33 mouse cellular contexts compared by ENCODE assay signal in the genomic region with DNA sequence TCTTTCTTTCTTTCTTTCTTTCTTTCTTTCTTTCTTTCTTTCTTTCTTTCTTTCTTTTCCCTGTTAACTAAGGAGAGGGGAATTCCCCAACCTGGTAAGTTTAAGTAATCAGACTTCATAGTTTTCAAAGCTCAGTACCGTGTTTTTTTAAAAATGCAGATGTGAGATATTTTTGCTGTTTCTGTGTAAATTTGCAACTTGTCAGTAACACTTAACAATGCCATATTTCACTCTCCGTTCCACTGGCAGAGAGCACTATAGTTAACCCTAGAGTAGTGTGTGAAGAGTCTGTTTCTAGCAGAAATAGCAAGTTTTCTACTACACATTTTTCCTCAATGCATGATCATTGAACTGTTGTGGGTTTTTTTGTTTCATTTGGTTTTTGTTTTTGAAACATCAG. TPM values are rescaled to one million over a fixed set of nuclear protein-coding genes. Genes with fewer than 3 reads are reported as not detected.
"Had no signal": no experiment of that assay in that cellular context is flagged by ENCODE, and none has a peak within 500 bp of the region (broad histone marks: within the 10 kb centered on the region; RNA-seq: fewer than 3 reads in every experiment).

No protein-coding gene starts in this region.

- H3K36me3 ChIP-seq: embryonic facial prominence, embryonic 10.5 days; embryonic facial prominence, embryonic 12.5 days; embryonic facial prominence, embryonic 13.5 days; embryonic facial prominence, embryonic 15.5 days; forebrain, embryonic 10.5 days; forebrain, embryonic 12.5 days; forebrain, embryonic 15.5 days; heart, embryonic 10.5 days had no signal

- H3K27me3 ChIP-seq: embryonic facial prominence, embryonic 12.5 days; embryonic facial prominence, embryonic 13.5 days; forebrain, embryonic 12.5 days; forebrain, embryonic 13.5 days; forebrain, embryonic 15.5 days had no signal

- DNase-seq: cerebellum, postnatal 36 days; embryo, embryonic 11 days; forebrain, postnatal 0 days; gastrocnemius, adult 2 months; gastrocnemius, postnatal 10 days; gastrocnemius, postnatal 14 days; gastrocnemius, postnatal 25 days; gastrocnemius, postnatal 36 days; heart, adult 11 months; heart, adult 18-20 months; heart, adult 2 months had no signal

- H3K9ac ChIP-seq: embryonic facial prominence, embryonic 12.5 days; embryonic facial prominence, embryonic 13.5 days; embryonic facial prominence, embryonic 15.5 days; forebrain, embryonic 12.5 days; forebrain, embryonic 13.5 days; forebrain, embryonic 15.5 days; forebrain, postnatal 0 days had no signal

- H3K9me3 ChIP-seq: embryonic facial prominence, embryonic 10.5 days; embryonic facial prominence, embryonic 12.5 days; embryonic facial prominence, embryonic 13.5 days; embryonic facial prominence, embryonic 15.5 days; forebrain, embryonic 10.5 days; forebrain, embryonic 12.5 days; forebrain, embryonic 13.5 days; forebrain, embryonic 15.5 days; heart, embryonic 10.5 days had no signal

- H3K4me1 ChIP-seq: embryonic facial prominence, embryonic 10.5 days; embryonic facial prominence, embryonic 12.5 days; embryonic facial prominence, embryonic 13.5 days; embryonic facial prominence, embryonic 15.5 days; forebrain, embryonic 10.5 days; forebrain, embryonic 12.5 days; forebrain, embryonic 13.5 days had no signal

- H3K27ac ChIP-seq: embryonic facial prominence, embryonic 10.5 days; embryonic facial prominence, embryonic 12.5 days; embryonic facial prominence, embryonic 13.5 days; embryonic facial prominence, embryonic 15.5 days; forebrain, embryonic 10.5 days; forebrain, embryonic 12.5 days; forebrain, embryonic 13.5 days; forebrain, embryonic 15.5 days; gastrocnemius, adult 2 months; heart, adult 2 months; heart, embryonic 10.5 days had no signal

- H3K4me3 ChIP-seq: embryonic facial prominence, embryonic 10.5 days; embryonic facial prominence, embryonic 12.5 days; embryonic facial prominence, embryonic 13.5 days; embryonic facial prominence, embryonic 15.5 days; erythroblast, embryonic 14.5 days; forebrain, embryonic 10.5 days; forebrain, embryonic 12.5 days; forebrain, embryonic 13.5 days; forebrain, embryonic 15.5 days; gastrocnemius, adult 2 months; heart, adult 2 months; heart, embryonic 10.5 days had no signal

- ATAC-seq: forebrain, embryonic 13.5 days; forebrain, embryonic 14.5 days; forebrain, embryonic 15.5 days; forebrain, embryonic 16.5 days; forebrain, postnatal 0 days had no signal

- H3K4me2 ChIP-seq: embryonic facial prominence, embryonic 12.5 days; embryonic facial prominence, embryonic 13.5 days; embryonic facial prominence, embryonic 15.5 days; forebrain, embryonic 12.5 days; forebrain, embryonic 13.5 days; forebrain, embryonic 15.5 days; heart, embryonic 11.5 days had no signal

RNA-seq across cellular contexts. Expression of gene Npsr1, which starts 0.7 kb away (rescaled TPM):
- total RNA-seq: common myeloid progenitor, adult 5-6 weeks; gastrocnemius, adult 18-20 months; gastrocnemius, adult 2 months; gastrocnemius, adult 8-10 months; gastrocnemius, postnatal 10 days; gastrocnemius, postnatal 14 days; gastrocnemius, postnatal 25 days; gastrocnemius, postnatal 36 days; gastrocnemius, postnatal 4 days; granulocyte monocyte progenitor cell, adult 5-6 weeks; heart, adult 18-20 months; heart, adult 2 months; heart, adult 8-10 months had no signal
- polyA plus RNA-seq: embryonic facial prominence, embryonic 10.5 days; embryonic facial prominence, embryonic 11.5 days; embryonic facial prominence, embryonic 12.5 days; embryonic facial prominence, embryonic 13.5 days; embryonic facial prominence, embryonic 14.5 days; embryonic facial prominence, embryonic 15.5 days; erythroblast, embryonic 14.5 days; forebrain, embryonic 10.5 days; forebrain, embryonic 11.5 days; forebrain, embryonic 12.5 days; forebrain, embryonic 13.5 days; forebrain, embryonic 16.5 days; heart, adult 2 months; heart, embryonic 10.5 days; heart, embryonic 11.5 days had no signal
